Mouse (Mus musculus) brain, embryonic 18.5 days (tissue): ENCODE measurements at regions not wholly inside any gene's neighbourhood (a gene's known extent, or its start where the extent isn't known, plus 50 kb on each side); places are given as distances from the start of the nearest gene placed in this dataset.
"Not testable (repeated sequence)": the region's sequence is repeated elsewhere in the genome, so short reads cannot be mapped to it uniquely, and the experiment has no call there.

Experiments used
- DNase-seq: peaks from one replicate; pipeline ENCODE4 v3.0.0-alpha.2; 2012; ENCODE audit warnings: low read depth, low spot score

GRCm38 (mm10) chr6:60657117-60657911 is 172.3 kb downstream of the Snca start:
- DNase-seq = no peak

- DNase-seq = not testable (repeated sequence)
Measured at GRCm38 (mm10) chr6:60646983-60647617, 182.6 kb downstream of the Snca start.

- no peak for DNase-seq
Measured at GRCm38 (mm10) chr6:60642251-60642650, 187.4 kb downstream of the Snca start.

- DNase-seq = no peak
Measured at GRCm38 (mm10) chr6:60616313-60616712, 213.3 kb downstream of the Snca start.

- DNase-seq = no peak
Measured at GRCm38 (mm10) chr6:60600201-60600600, 229.5 kb downstream of the Snca start.

GRCm38 (mm10) chr6:60564261-60564660 is 265.4 kb downstream of the Snca start:
- DNase-seq = no peak

- peak; percentile 16 for DNase-seq
Measured at GRCm38 (mm10) chr6:60555590-60556235, 273.9 kb downstream of the Snca start.
